Comparison of ENCODE assay signal across 7 mouse cellular contexts in the genomic region with DNA sequence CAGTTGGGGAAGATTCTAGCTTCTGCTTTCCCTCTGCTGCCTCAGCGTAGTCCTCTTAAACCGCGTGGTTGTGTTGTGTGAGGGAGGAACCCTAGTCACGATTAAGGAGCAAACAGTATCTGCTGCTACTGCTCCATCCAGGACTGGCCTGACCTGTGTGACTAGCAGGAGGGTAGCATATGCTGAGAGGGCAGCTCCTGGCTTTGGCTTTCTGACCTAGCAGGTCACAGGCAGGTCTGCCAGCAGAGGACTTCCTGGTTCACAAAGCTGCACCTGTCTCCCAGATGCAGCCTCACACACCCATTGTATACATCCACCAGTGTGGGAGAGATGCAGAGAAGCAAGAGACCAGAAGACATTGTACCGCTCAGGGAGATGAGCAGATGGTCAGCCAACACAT.
A peak's percentile ranks its signal among the peaks of the same experiment; 100 is the strongest.
DNase-seq lines count a peak whose midpoint lies in the region; ATAC-seq and TF ChIP-seq lines count a peak whose summit lies in the region.

No protein-coding gene starts in this region.

- H3K9me3 ChIP-seq in heart, postnatal 0 days (replicated peaks; ENCODE audit: control insufficient read depth, low read length) = no peaks in the 10 kb centered on the region
- H3K9me3 ChIP-seq in neural tube, embryonic 12.5 days = no peaks in the 10 kb centered on the region

- TF ChIP-seq CTCF in layer of hippocampus, adult 2 months (conservative IDR thresholded peaks at IDR 0.05) = no peak
- no peak for TF ChIP-seq CTCF in cortical plate, adult 2 months (IDR thresholded peaks at IDR 0.05; ENCODE audit: extremely low read depth, insufficient read depth, low read length)
- no peak for TF ChIP-seq CTCF in heart, postnatal 0 days (IDR thresholded peaks at IDR 0.05; ENCODE audit: low read depth)

- no peak for ATAC-seq in heart, postnatal 0 days (ENCODE audit: insufficient read depth, low read depth)
- ATAC-seq in neural tube, embryonic 12.5 days (ENCODE audit: low FRiP score, low read depth) = no peak; the same call in 1 of the 2 replicates
- no peak for ATAC-seq in erythroid progenitor cell, adult 5-6 weeks (replicated peaks; ENCODE audit: low FRiP score, poor library complexity, severe bottlenecking)

- TF ChIP-seq POLR2A in cortical plate, adult 2 months (IDR thresholded peaks at IDR 0.05; ENCODE audit: extremely low read depth, insufficient read depth, low read length) = no peak

- WGBS in heart, postnatal 0 days = 30% methylated on average over 5 of the region's 5 CpGs
- 55% methylated on average over 5 of the region's 5 CpGs for WGBS in neural tube, embryonic 12.5 days

- H3K4me2 ChIP-seq in heart, postnatal 0 days (ENCODE audit: low read depth, low read length) = peak overlapping the region; percentile 75
- H3K4me2 ChIP-seq in neural tube, embryonic 12.5 days (replicated peaks) = peak overlapping the region; percentile 87

- H3K36me3 ChIP-seq in heart, postnatal 0 days (replicated peaks; ENCODE audit: control insufficient read depth, insufficient read depth, low read length) = no peaks in the 10 kb centered on the region
- no peaks in the 10 kb centered on the region for H3K36me3 ChIP-seq in neural tube, embryonic 12.5 days

- DNase-seq in layer of hippocampus, adult 2 months (ENCODE audit: low spot score in 2 of 2) = no peak
- no peak for DNase-seq in layer of hippocampus, adult 8-10 months (ENCODE audit: low spot score in 2 of 2)
- DNase-seq in heart, postnatal 0 days (ENCODE audit: low spot score) = no peak
- DNase-seq in layer of hippocampus, postnatal 25 days (ENCODE audit: extremely low spot score in 1 of 2, low spot score in 1 of 2) = no peak

- H3K4me3 ChIP-seq in layer of hippocampus, adult 2 months = peak overlapping the region; percentile 52; the same call in 1 of the 2 replicates
- H3K4me3 ChIP-seq in cortical plate, adult 2 months (ENCODE audit: insufficient read depth, low read length) = no peak overlapping the region; the same call in 1 of the 2 replicates
- H3K4me3 ChIP-seq in heart, postnatal 0 days (ENCODE audit: low read depth, low read length) = no peak overlapping the region
- H3K4me3 ChIP-seq in neural tube, embryonic 12.5 days = no peak overlapping the region

- peak overlapping the region; percentile 73; the same call in 1 of the 2 replicates for H3K9ac ChIP-seq in heart, postnatal 0 days (replicated peaks; ENCODE audit: low read depth, low read length)
- H3K9ac ChIP-seq in neural tube, embryonic 12.5 days = no peak overlapping the region

- TF ChIP-seq EP300 in heart, postnatal 0 days (IDR thresholded peaks at IDR 0.05; ENCODE audit: low read depth) = no peak

- peak overlapping the region; percentile 74 for H3K27ac ChIP-seq in layer of hippocampus, adult 2 months
- H3K27ac ChIP-seq in cortical plate, adult 2 months (ENCODE audit: insufficient read depth, low read length) = peak overlapping the region; percentile 38; the same call in 1 of the 2 replicates
- H3K27ac ChIP-seq in heart, postnatal 0 days (ENCODE audit: low read depth) = peak overlapping the region; percentile 90
- H3K27ac ChIP-seq in neural tube, embryonic 12.5 days = no peak overlapping the region

- no peaks in the 10 kb centered on the region for H3K27me3 ChIP-seq in heart, postnatal 0 days (ENCODE audit: control insufficient read depth, insufficient read depth, low read length)
- peaks cover 23% of the 10 kb centered on the region for H3K27me3 ChIP-seq in neural tube, embryonic 12.5 days (replicated peaks)

- H3K4me1 ChIP-seq in cortical plate, adult 2 months (ENCODE audit: control insufficient read depth, insufficient read depth, low read length) = peaks cover 13% of the 10 kb centered on the region
- peaks cover 66% of the 10 kb centered on the region for H3K4me1 ChIP-seq in heart, postnatal 0 days (ENCODE audit: control insufficient read depth, insufficient read depth)
- peaks cover 37% of the 10 kb centered on the region for H3K4me1 ChIP-seq in neural tube, embryonic 12.5 days
